Mouse (Mus musculus) bone marrow macrophage, adult 2 months (primary cell): ENCODE results near the gene Dnajc27. TPM values are rescaled to one million over a fixed set of nuclear protein-coding genes. Genes with fewer than 3 reads are reported as not detected.

ENCODE experiments used
- H3K27ac ChIP-seq: 2 replicates; pipeline ENCODE4 v1.5.1; 2012; ENCODE audit warnings: low read depth, low read length; ENCODE audit not compliant: insufficient read depth
- H3K4me1 ChIP-seq: 2 replicates; pipeline ENCODE4 v1.6.1; 2012; ENCODE audit warnings: low read length; ENCODE audit not compliant: control insufficient read depth, insufficient read depth
- H3K4me3 ChIP-seq: 2 replicates; pipeline ENCODE4 v1.5.1; 2012; ENCODE audit warnings: mild to moderate bottlenecking, low read length, moderate library complexity; ENCODE audit not compliant: insufficient read depth
- CTCF ChIP-seq: IDR thresholded peaks from 2 replicates; pipeline ENCODE4 v1.5.1; 2012; ENCODE audit warnings: low read depth, mild to moderate bottlenecking, low read length, moderate library complexity
- POLR2A ChIP-seq: IDR thresholded peaks from 2 replicates; pipeline ENCODE4 v1.6.1; 2012; ENCODE audit warnings: mild to moderate bottlenecking, low read depth, low read length, borderline replicate concordance
- polyA plus RNA-seq: library from polyadenylated mRNA; stranded (reverse); fragments of >200 nt; gene quantifications from 2 replicates; pipeline ENCODE4 v1.2.4, GENCODE M21; 2012; ENCODE audit not compliant: missing spikeins, insufficient read depth, insufficient read length

Gene Dnajc27
- polyA plus RNA-seq, 1 experiment, result 3.2 TPM

- Histone ChIP-seq H3K27ac (no peak overlapping the region), H3K4me1 (peaks cover 8% of the 10 kb centered on the region), H3K4me3 (no peak overlapping the region)
- TF ChIP-seq POLR2A, result no peak
- TF ChIP-seq CTCF, result no peak
These were observed 27.5 kb upstream of the Dnajc27 start for GRCm38 (mm10) chr12:4054845-4055244.

GRCm38 (mm10) chr12:4058321-4058720 lies 24.1 kb upstream of the Dnajc27 start:
- H3K4me3 ChIP-seq, result no peak overlapping the region

GRCm38 (mm10) chr12:4059683-4060082 lies 22.7 kb upstream of the Dnajc27 start:
- peaks cover 6% of the 10 kb centered on the region; the same call in 1 of the 2 replicates for H3K4me1 ChIP-seq
- no peak overlapping the region for H3K27ac ChIP-seq
- TF ChIP-seq POLR2A, result no peak
- TF ChIP-seq CTCF, result no peak
- no peak overlapping the region for H3K4me3 ChIP-seq

More at GRCm38 (mm10) chr12:4058321-4058720, 24.1 kb upstream of the Dnajc27 start:
- H3K4me1 ChIP-seq, result peaks cover 6% of the 10 kb centered on the region; the same call in 1 of the 2 replicates
- H3K27ac ChIP-seq, result no peak overlapping the region
- no peak for TF ChIP-seq POLR2A
- TF ChIP-seq CTCF, result no peak

- H3K27ac ChIP-seq, result no peak overlapping the region
- TF ChIP-seq CTCF (no peak), POLR2A (no peak)
- H3K4me1 ChIP-seq, result no peaks in the 10 kb centered on the region
- no peak overlapping the region for H3K4me3 ChIP-seq
These were observed 16.9 kb upstream of the Dnajc27 start for GRCm38 (mm10) chr12:4065498-4065897.

GRCm38 (mm10) chr12:4065944-4066343 lies 16.4 kb upstream of the Dnajc27 start:
- H3K4me3 ChIP-seq, result no peak overlapping the region
- H3K27ac ChIP-seq, result no peak overlapping the region
- no peaks in the 10 kb centered on the region for H3K4me1 ChIP-seq
- no peak for TF ChIP-seq POLR2A
- TF ChIP-seq CTCF, result no peak

GRCm38 (mm10) chr12:4066681-4067459 lies 15.5 kb upstream of the Dnajc27 start:
- Histone ChIP-seq H3K4me1 (no peaks in the 10 kb centered on the region), H3K27ac (no peak overlapping the region), H3K4me3 (no peak overlapping the region)
- TF ChIP-seq POLR2A, result no peak
- TF ChIP-seq CTCF, result no peak

GRCm38 (mm10) chr12:4068551-4068950 lies 13.8 kb upstream of the Dnajc27 start:
- no peak overlapping the region for H3K4me3 ChIP-seq
- H3K4me1 ChIP-seq, result no peaks in the 10 kb centered on the region
- no peak overlapping the region for H3K27ac ChIP-seq
- no peak for TF ChIP-seq POLR2A
- TF ChIP-seq CTCF, result no peak

- Histone ChIP-seq H3K4me3 (no peak overlapping the region), H3K4me1 (no peaks in the 10 kb centered on the region), H3K27ac (no peak overlapping the region)
- TF ChIP-seq CTCF (no peak), POLR2A (no peak)
These were observed 10.7 kb upstream of the Dnajc27 start for GRCm38 (mm10) chr12:4071671-4072070.

- TF ChIP-seq CTCF, result no peak
- TF ChIP-seq POLR2A, result no peak
- Histone ChIP-seq H3K4me3 (no peak overlapping the region), H3K4me1 (no peaks in the 10 kb centered on the region), H3K27ac (no peak overlapping the region)
These were observed 7.0 kb upstream of the Dnajc27 start for GRCm38 (mm10) chr12:4075407-4075806.

- Histone ChIP-seq H3K4me3 (no peak overlapping the region), H3K27ac (no peak overlapping the region), H3K4me1 (no peaks in the 10 kb centered on the region)
- TF ChIP-seq POLR2A (no peak), CTCF (no peak)
These were observed 6.0 kb upstream of the Dnajc27 start for GRCm38 (mm10) chr12:4076383-4076782.
